Comparison of ENCODE assay signal across 22 mouse cellular contexts in genomic region chr10:77532020-77532413, GRCm38 (mm10). TPM values are rescaled to one million over a fixed set of nuclear protein-coding genes. Genes with fewer than 3 reads are reported as not detected.
DNase-seq lines count a peak whose midpoint lies in the region; ATAC-seq and TF ChIP-seq lines count a peak whose summit lies in the region.
"Had no signal": no experiment of that assay in that cellular context is flagged by ENCODE, and none has a peak within 500 bp of the region (broad histone marks: within the 10 kb centered on the region; RNA-seq: fewer than 3 reads in every experiment).

No protein-coding gene starts in this region.

- H3K4me3 ChIP-seq in spleen, adult 2 months (ENCODE audit: extremely low read depth, insufficient read depth, insufficient read length): peak overlapping the region; percentile 6; the same call in 1 of the 2 replicates
- peak overlapping the region; percentile 46; the same call in 1 of the 2 replicates for H3K4me3 ChIP-seq in liver, postnatal 0 days (ENCODE audit: low read depth, low read length)
- peak overlapping the region; percentile 47; the same call in 1 of the 2 replicates for H3K4me3 ChIP-seq in small intestine, adult 2 months (ENCODE audit: low read depth, low read length)
- no peak overlapping the region for H3K4me3 ChIP-seq in midbrain, postnatal 0 days (ENCODE audit: low read depth, low read length)
- H3K4me3 ChIP-seq: forebrain, embryonic 13.5 days; layer of hippocampus, adult 2 months; midbrain, embryonic 10.5 days; neural tube, embryonic 13.5 days had no signal

- peak; percentile 31 for ATAC-seq in common myeloid progenitor, adult 5-6 weeks (replicated peaks; ENCODE audit: low read depth, poor library complexity, severe bottlenecking)
- ATAC-seq in liver, postnatal 0 days: no peak
- no peak for ATAC-seq in midbrain, postnatal 0 days (ENCODE audit: low FRiP score)
- ATAC-seq: forebrain, embryonic 13.5 days; hindbrain, postnatal 0 days had no signal

- H3K36me3 ChIP-seq in spleen, adult 2 months (ENCODE audit: control insufficient read depth, insufficient read depth, low read length): no peaks in the 10 kb centered on the region
- H3K36me3 ChIP-seq in liver, postnatal 0 days (replicated peaks; ENCODE audit: insufficient read depth, low read length): no peaks in the 10 kb centered on the region
- no peaks in the 10 kb centered on the region for H3K36me3 ChIP-seq in small intestine, adult 2 months (ENCODE audit: control insufficient read depth, insufficient read depth, low read length)
- H3K36me3 ChIP-seq in midbrain, postnatal 0 days (ENCODE audit: insufficient read depth, low read length): no peaks in the 10 kb centered on the region
- H3K36me3 ChIP-seq: midbrain, embryonic 10.5 days; neural tube, embryonic 13.5 days had no signal

- H3K9ac ChIP-seq in liver, postnatal 0 days (replicated peaks): no peak overlapping the region
- H3K9ac ChIP-seq in midbrain, postnatal 0 days (replicated peaks; ENCODE audit: low read length, poor library complexity, severe bottlenecking): no peak overlapping the region
- H3K9ac ChIP-seq: forebrain, embryonic 13.5 days; neural tube, embryonic 13.5 days had no signal

- H3K4me1 ChIP-seq in spleen, adult 2 months (ENCODE audit: control insufficient read depth, insufficient read depth, insufficient read length): peaks cover 23% of the 10 kb centered on the region; the same call in 1 of the 2 replicates
- H3K4me1 ChIP-seq in liver, postnatal 0 days (ENCODE audit: insufficient read depth): peaks cover 9% of the 10 kb centered on the region; the same call in 1 of the 2 replicates
- H3K4me1 ChIP-seq in small intestine, adult 2 months (ENCODE audit: control insufficient read depth, insufficient read depth, insufficient read length, low read length): peaks cover 4% of the 10 kb centered on the region; the same call in 1 of the 2 replicates
- H3K4me1 ChIP-seq in midbrain, postnatal 0 days (ENCODE audit: insufficient read depth, low read length): no peaks in the 10 kb centered on the region
- H3K4me1 ChIP-seq: forebrain, embryonic 13.5 days; neural tube, embryonic 13.5 days had no signal

- 34% methylated on average over 1 of the region's 1 CpGs for WGBS in spleen, adult 2 months
- 38% methylated on average over 1 of the region's 1 CpGs for WGBS in liver, postnatal 0 days (ENCODE audit: insufficient replicate concordance)
- WGBS in small intestine, adult 2 months: 88% methylated on average over 1 of the region's 1 CpGs
- 73% methylated on average over 1 of the region's 1 CpGs for WGBS in midbrain, postnatal 0 days

- H3K9me3 ChIP-seq in liver, postnatal 0 days (ENCODE audit: low read length): no peaks in the 10 kb centered on the region
- H3K9me3 ChIP-seq in midbrain, postnatal 0 days (ENCODE audit: low read length): no peaks in the 10 kb centered on the region
- H3K9me3 ChIP-seq: forebrain, embryonic 13.5 days; midbrain, embryonic 10.5 days; neural tube, embryonic 13.5 days had no signal

- no peak for TF ChIP-seq POLR2A in spleen, adult 2 months (IDR thresholded peaks at IDR 0.05; ENCODE audit: low read depth, low read length)
- no peak for TF ChIP-seq POLR2A in small intestine, adult 2 months (IDR thresholded peaks at IDR 0.05; ENCODE audit: low read depth, low read length)

- no peaks in the 10 kb centered on the region for H3K27me3 ChIP-seq in spleen, adult 2 months (ENCODE audit: control insufficient read depth, insufficient read depth, low read length)
- H3K27me3 ChIP-seq in liver, postnatal 0 days (ENCODE audit: insufficient read depth, low read length): no peaks in the 10 kb centered on the region
- H3K27me3 ChIP-seq in small intestine, adult 2 months (ENCODE audit: control insufficient read depth, insufficient read depth, low read length): no peaks in the 10 kb centered on the region
- H3K27me3 ChIP-seq in midbrain, postnatal 0 days (ENCODE audit: insufficient read depth, low read length): no peaks in the 10 kb centered on the region
- H3K27me3 ChIP-seq: CH12.LX; forebrain, embryonic 13.5 days; neural tube, embryonic 13.5 days had no signal

- H3K4me2 ChIP-seq in liver, postnatal 0 days (ENCODE audit: low read depth, low read length): peak overlapping the region; percentile 61
- no peak overlapping the region for H3K4me2 ChIP-seq in midbrain, postnatal 0 days (ENCODE audit: low read depth, low read length, poor library complexity, severe bottlenecking)
- H3K4me2 ChIP-seq: forebrain, embryonic 13.5 days; neural tube, embryonic 13.5 days had no signal

- peak overlapping the region; percentile 88; the same call in 1 of the 2 replicates for H3K27ac ChIP-seq in spleen, adult 2 months (ENCODE audit: insufficient read depth, low read length)
- no peak overlapping the region; the same call in 1 of the 2 replicates for H3K27ac ChIP-seq in liver, postnatal 0 days (ENCODE audit: low read depth)
- no peak overlapping the region for H3K27ac ChIP-seq in small intestine, adult 2 months (ENCODE audit: insufficient read depth, low read depth, low read length)
- H3K27ac ChIP-seq in midbrain, postnatal 0 days (ENCODE audit: low read depth, low read length): no peak overlapping the region
- H3K27ac ChIP-seq: forebrain, embryonic 13.5 days; hindbrain, postnatal 0 days; layer of hippocampus, adult 2 months; midbrain, embryonic 10.5 days; neural tube, embryonic 13.5 days had no signal

- TF ChIP-seq CTCF in spleen, adult 2 months (IDR thresholded peaks at IDR 0.05; ENCODE audit: extremely low read depth, insufficient read depth, insufficient read length, insufficient replicate concordance): no peak
- TF ChIP-seq CTCF in liver, postnatal 0 days (IDR thresholded peaks at IDR 0.05; ENCODE audit: low read depth): no peak
- TF ChIP-seq CTCF in small intestine, adult 2 months (IDR thresholded peaks at IDR 0.05; ENCODE audit: extremely low read depth, insufficient read length, insufficient replicate concordance, low read depth, low read length): no peak
- TF ChIP-seq CTCF in midbrain, postnatal 0 days (IDR thresholded peaks at IDR 0.05): no peak

- no peak for TF ChIP-seq EP300 in liver, postnatal 0 days (IDR thresholded peaks at IDR 0.05; ENCODE audit: low read depth)

- DNase-seq in spleen, adult 2 months (ENCODE audit: low read depth in 1 of 2, low spot score in 2 of 2): no peak
- DNase-seq in spleen, postnatal 4 days (ENCODE audit: low spot score in 2 of 2): no peak
- no peak for DNase-seq in liver, postnatal 0 days
- DNase-seq in midbrain, postnatal 0 days (ENCODE audit: low spot score): no peak
- no peak for DNase-seq in neural tube, embryonic 10.5 days (ENCODE audit: extremely low spot score, low spot score)
- DNase-seq: adrenal gland, postnatal 25 days; cerebellum, adult 2 months; cerebellum, postnatal 36 days; heart, adult 18-20 months; heart, postnatal 4 days; kidney, adult 18-20 months; kidney, postnatal 14 days; left cerebral cortex, postnatal 4 days; right cerebral cortex, adult 18-20 months had no signal

RNA-seq across cellular contexts. Expression of gene Itgb2, which starts 2.0 kb away (rescaled TPM):
- polyA plus RNA-seq in spleen, adult 2 months (2012; rRNA removed): 154 and 176 TPM in 2 replicates
- total RNA-seq in common myeloid progenitor, adult 5-6 weeks (2017): 12.4 and 18.4 TPM in 2 replicates
- polyA plus RNA-seq in liver, postnatal 0 days (2015; fragmentation: Nextera tagmentation; extraction: Ambion mirVana): 18.7 and 23.1 TPM in 2 replicates
- polyA plus RNA-seq in small intestine, adult 2 months (2012; rRNA removed): 14.3 and 17.4 TPM in 2 replicates
- 0.55 and 1.7 TPM in 2 replicates for total RNA-seq in midbrain, postnatal 0 days (2014; rRNA removed)
- 0.69 and 1.2 TPM in 2 replicates for polyA plus RNA-seq in midbrain, postnatal 0 days (2015; fragmentation: Nextera tagmentation; extraction: Ambion mirVana)

RNA-seq across cellular contexts. Expression of gene Fam207a, which starts 16.4 kb away (rescaled TPM):
- polyA plus RNA-seq in spleen, adult 2 months (2012; rRNA removed): 21.1 and 25.6 TPM in 2 replicates
- total RNA-seq in common myeloid progenitor, adult 5-6 weeks (2017): 23.1 and 32.5 TPM in 2 replicates
- polyA plus RNA-seq in liver, postnatal 0 days (2015; fragmentation: Nextera tagmentation; extraction: Ambion mirVana): 14.8 and 15.5 TPM in 2 replicates
- 20.4 and 36.4 TPM in 2 replicates for polyA plus RNA-seq in small intestine, adult 2 months (2012; rRNA removed)
- 47.1 and 49.2 TPM in 2 replicates for total RNA-seq in midbrain, postnatal 0 days (2014; rRNA removed)
- 32.7 and 34.9 TPM in 2 replicates for polyA plus RNA-seq in midbrain, postnatal 0 days (2015; fragmentation: Nextera tagmentation; extraction: Ambion mirVana)

RNA-seq across cellular contexts. Expression of gene Pttg1ip, which starts 49.5 kb away (rescaled TPM):
- 63.4 and 65.3 TPM in 2 replicates for polyA plus RNA-seq in spleen, adult 2 months (2012; rRNA removed)
- total RNA-seq in common myeloid progenitor, adult 5-6 weeks (2017): 35.5 and 47.4 TPM in 2 replicates
- polyA plus RNA-seq in liver, postnatal 0 days (2015; fragmentation: Nextera tagmentation; extraction: Ambion mirVana): 126 and 129 TPM in 2 replicates
- 82.9 and 176 TPM in 2 replicates for polyA plus RNA-seq in small intestine, adult 2 months (2012; rRNA removed)
- 87.2 and 116 TPM in 2 replicates for total RNA-seq in midbrain, postnatal 0 days (2014; rRNA removed)
- 74.7 and 79.0 TPM in 2 replicates for polyA plus RNA-seq in midbrain, postnatal 0 days (2015; fragmentation: Nextera tagmentation; extraction: Ambion mirVana)
